ENCODE assay signal across 8 mouse cellular contexts in genomic region chr5:37091171-37091628, GRCm38 (mm10). TPM values are rescaled to one million over a fixed set of nuclear protein-coding genes. Genes with fewer than 3 reads are reported as not detected.
A peak's percentile ranks its signal among the peaks of the same experiment; 100 is the strongest.
DNase-seq lines count a peak whose midpoint lies in the region; ATAC-seq and TF ChIP-seq lines count a peak whose summit lies in the region.

No protein-coding gene starts in this region.

- no peak overlapping the region for H3K9ac ChIP-seq in heart, embryonic 14.5 days (ENCODE audit: low read length)
- H3K9ac ChIP-seq in embryonic facial prominence, embryonic 14.5 days (ENCODE audit: low read depth, low read length), result peak overlapping the region; percentile 44
- peak overlapping the region; percentile 28; the same call in 1 of the 2 replicates for H3K9ac ChIP-seq in limb, embryonic 14.5 days (ENCODE audit: low read depth, low read length, severe bottlenecking)

- H3K4me3 ChIP-seq in heart, embryonic 14.5 days (ENCODE audit: control insufficient read depth in 1 of 2, insufficient read depth in 1 of 2, low read depth in 1 of 2, low read length in 2 of 2), result peak overlapping the region; percentile 20 to 28; a peak in 3 of 4 replicates
- H3K4me3 ChIP-seq in embryonic facial prominence, embryonic 14.5 days (ENCODE audit: low read depth, low read length), result peak overlapping the region; percentile 37
- H3K4me3 ChIP-seq in limb, embryonic 14.5 days (replicated peaks; ENCODE audit: low read length), result peak overlapping the region; percentile 34

- H3K9me3 ChIP-seq in heart, embryonic 14.5 days (ENCODE audit: control insufficient read depth, low read length), result no peaks in the 10 kb centered on the region
- H3K9me3 ChIP-seq in embryonic facial prominence, embryonic 14.5 days (ENCODE audit: control insufficient read depth, low read length), result no peaks in the 10 kb centered on the region
- no peaks in the 10 kb centered on the region for H3K9me3 ChIP-seq in limb, embryonic 14.5 days (ENCODE audit: control insufficient read depth, low read length)

- TF ChIP-seq POLR2A in limb, embryonic 14.5 days (IDR thresholded peaks at IDR 0.05; ENCODE audit: borderline replicate concordance, extremely low read depth, insufficient read depth, insufficient read length), result no peak

- no peaks in the 10 kb centered on the region; a peak in 1 of 4 replicates for H3K4me1 ChIP-seq in heart, embryonic 14.5 days (ENCODE audit: control insufficient read depth in 2 of 2, insufficient read depth in 2 of 2, low read length in 2 of 2)
- H3K4me1 ChIP-seq in embryonic facial prominence, embryonic 14.5 days (ENCODE audit: control insufficient read depth, insufficient read depth, low read length), result no peaks in the 10 kb centered on the region; the same call in 1 of the 2 replicates
- peaks cover 5% of the 10 kb centered on the region; the same call in 1 of the 2 replicates for H3K4me1 ChIP-seq in limb, embryonic 14.5 days (ENCODE audit: control insufficient read depth, insufficient read depth, low read length)

- under 1% methylated on average over 47 of the region's 47 CpGs for WGBS in heart, embryonic 14.5 days
- under 1% methylated on average over 33 of the region's 47 CpGs for WGBS in embryonic facial prominence, embryonic 14.5 days
- under 1% methylated on average over 47 of the region's 47 CpGs for WGBS in limb, embryonic 14.5 days

- H3K36me3 ChIP-seq in heart, embryonic 14.5 days (ENCODE audit: control insufficient read depth, insufficient read depth, low read length), result no peaks in the 10 kb centered on the region
- no peaks in the 10 kb centered on the region for H3K36me3 ChIP-seq in embryonic facial prominence, embryonic 14.5 days (ENCODE audit: control insufficient read depth, insufficient read depth, low read length)
- no peaks in the 10 kb centered on the region for H3K36me3 ChIP-seq in limb, embryonic 14.5 days (ENCODE audit: control insufficient read depth, insufficient read depth, low read length)

- H3K27ac ChIP-seq in heart, embryonic 14.5 days (replicated peaks in 1 of 2; ENCODE audit: control insufficient read depth in 1 of 2, insufficient read depth in 1 of 2, low read depth in 2 of 2, low read length in 2 of 2), result no peak overlapping the region
- H3K27ac ChIP-seq in embryonic facial prominence, embryonic 14.5 days (replicated peaks; ENCODE audit: low read depth, low read length), result no peak overlapping the region
- H3K27ac ChIP-seq in limb, embryonic 14.5 days (replicated peaks; ENCODE audit: low read depth, low read length), result no peak overlapping the region

- DNase-seq in heart, adult 9 months (ENCODE audit: low spot score in 2 of 2), result no peak
- DNase-seq in adrenal gland, adult 8-10 months, result peak; percentile 18
- peak; percentile 56 for DNase-seq in embryonic facial prominence, embryonic 14.5 days (ENCODE audit: low spot score)
- no peak for DNase-seq in limb, embryonic 14.5 days (ENCODE audit: low spot score)
- DNase-seq in MN1 (ENCODE audit: low spot score), result no peak
- no peak for DNase-seq in layer of hippocampus, postnatal 25 days (ENCODE audit: extremely low spot score in 1 of 2, low spot score in 1 of 2)
- DNase-seq in left cerebral cortex, adult 11 months (ENCODE audit: low spot score), result no peak

- peaks cover 49% of the 10 kb centered on the region for H3K27me3 ChIP-seq in heart, embryonic 14.5 days (ENCODE audit: control insufficient read depth, insufficient read depth, low read length)
- H3K27me3 ChIP-seq in embryonic facial prominence, embryonic 14.5 days (replicated peaks; ENCODE audit: control insufficient read depth, insufficient read depth, low read length), result peaks cover 30% of the 10 kb centered on the region
- peaks cover 42% of the 10 kb centered on the region for H3K27me3 ChIP-seq in limb, embryonic 14.5 days (ENCODE audit: control insufficient read depth, insufficient read depth, low read length)

- ATAC-seq in heart, embryonic 14.5 days (ENCODE audit: insufficient number of reproducible peaks, insufficient read depth, low FRiP score, low read depth), result no peak
- peak; percentile 62 for ATAC-seq in embryonic facial prominence, embryonic 14.5 days (ENCODE audit: low read depth)
- ATAC-seq in limb, embryonic 14.5 days (ENCODE audit: low FRiP score, low read depth), result no peak

- H3K4me2 ChIP-seq in heart, embryonic 14.5 days (ENCODE audit: low read length), result peak overlapping the region; percentile 60
- peak overlapping the region; percentile 63 for H3K4me2 ChIP-seq in embryonic facial prominence, embryonic 14.5 days (ENCODE audit: low read depth, low read length)
- peak overlapping the region; percentile 54 for H3K4me2 ChIP-seq in limb, embryonic 14.5 days (replicated peaks; ENCODE audit: low read depth, low read length, severe bottlenecking)

RNA-seq across cellular contexts. Expression of gene Gm1043, which starts 6.0 kb away (rescaled TPM):
- polyA plus RNA-seq in heart, embryonic 14.5 days (2014; fragmentation: Nextera tagmentation; extraction: Ambion mirVana), result not detected in 2 replicates
- 1 to 10 TPM in 2 of 4 experiments, under 1 TPM in 2; 0.44 to 1.7 (median 1.1) TPM for total RNA-seq in adrenal gland, adult 8-10 months (2022)
- polyA plus RNA-seq in embryonic facial prominence, embryonic 14.5 days (2014; fragmentation: Nextera tagmentation; extraction: Ambion mirVana), result 0.03 TPM in 1 of 2 replicates, not detected in the other
- polyA plus RNA-seq in limb, embryonic 14.5 days (2012; rRNA removed), result 0.96 and 1.0 TPM in 2 replicates
- 0.18 TPM in 1 of 2 replicates, not detected in the other for polyA plus RNA-seq in limb, embryonic 14.5 days (2014; fragmentation: Nextera tagmentation; extraction: Ambion mirVana)
- total RNA-seq in layer of hippocampus, postnatal 25 days (2021), result 10 to 100 TPM; 21.4 to 28.8 TPM

Comparison
In these comparisons a context has a peak if more than half of its experiments do, and no peak if none do; other contexts are left out.
1. DNase-seq: peak in adrenal gland, adult 8-10 months (single experiment) and embryonic facial prominence, embryonic 14.5 days (single experiment); none in heart, adult 9 months (0 of 2), limb, embryonic 14.5 days (single experiment), MN1 (single experiment), layer of hippocampus, postnatal 25 days (0 of 2) and left cerebral cortex, adult 11 months (single experiment).
2. Peak in every context shown above with its lines, with median percentiles within 50 percentile points of each other: H3K4me2 ChIP-seq and H3K4me3 ChIP-seq.